Comparison of ENCODE assay signal across 19 mouse cellular contexts in the genomic region with DNA sequence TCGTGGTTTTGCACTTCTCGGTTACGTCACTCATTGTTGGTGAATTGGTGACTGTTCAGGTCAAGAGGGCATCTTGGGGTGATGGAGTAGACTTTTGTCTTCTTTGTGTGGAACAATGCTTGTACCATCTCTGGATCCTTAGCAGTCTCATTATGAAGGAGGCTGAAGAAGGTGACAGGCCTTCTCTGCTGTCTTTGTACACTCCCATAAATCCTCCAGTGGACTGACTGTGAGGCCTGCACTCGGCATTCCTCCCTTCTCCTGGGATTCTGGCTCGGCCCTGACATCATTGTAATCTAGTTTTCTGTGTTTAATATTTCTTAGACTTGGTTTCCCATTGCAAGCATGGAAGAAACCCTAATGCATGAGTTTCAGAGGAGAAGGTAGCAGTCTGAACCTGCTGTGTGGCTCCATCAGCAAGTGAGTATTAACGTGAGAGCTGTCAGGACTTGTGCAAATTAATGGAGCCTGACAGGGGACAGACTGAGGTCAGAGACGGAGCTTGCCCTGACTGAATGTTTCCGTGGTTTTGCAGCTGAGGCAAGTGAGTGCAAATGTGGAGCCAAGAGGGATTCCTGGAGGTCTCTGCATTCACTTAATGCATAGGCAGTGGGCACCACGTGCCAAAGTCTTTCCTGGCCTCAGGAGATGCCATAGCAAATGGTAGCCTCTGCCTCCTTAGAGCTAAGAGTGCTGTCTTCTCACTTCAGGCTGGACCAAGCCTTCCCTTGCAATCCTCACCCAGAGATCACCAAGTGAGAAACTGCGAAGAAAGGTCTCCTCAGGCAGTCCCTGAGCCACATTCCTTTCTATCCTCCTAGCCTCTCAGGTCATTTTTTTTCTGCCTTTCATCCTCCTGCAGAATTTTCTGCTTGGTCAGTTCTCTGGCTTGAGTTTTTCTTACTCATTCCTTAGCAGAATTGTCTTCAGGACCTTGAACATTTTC.
DNase-seq lines count a peak whose midpoint lies in the region; ATAC-seq and TF ChIP-seq lines count a peak whose summit lies in the region.
"Had no signal": no experiment of that assay in that cellular context is flagged by ENCODE, and none has a peak within 500 bp of the region (broad histone marks: within the 10 kb centered on the region; RNA-seq: fewer than 3 reads in every experiment).

No protein-coding gene starts in this region.

- no peak overlapping the region for H3K4me3 ChIP-seq in heart, adult 2 months
- no peak overlapping the region for H3K4me3 ChIP-seq in neural tube, embryonic 13.5 days
- no peak overlapping the region for H3K4me3 ChIP-seq in neural tube, embryonic 15.5 days (replicated peaks)
- H3K4me3 ChIP-seq in liver, postnatal 0 days (ENCODE audit: low read depth, low read length) = no peak overlapping the region
- H3K4me3 ChIP-seq: embryonic facial prominence, embryonic 13.5 days; midbrain, embryonic 15.5 days; neural tube, embryonic 12.5 days had no signal

- peak; percentile 66 for DNase-seq in heart, adult 11 months
- no peak for DNase-seq in heart, adult 2 months
- no peak for DNase-seq in neural tube, embryonic 10.5 days (ENCODE audit: extremely low spot score, low spot score)
- DNase-seq in kidney, postnatal 14 days = peak; percentile 20
- DNase-seq in left cerebral cortex, postnatal 36 days (ENCODE audit: low spot score in 2 of 2) = no peak
- DNase-seq in liver, postnatal 0 days = no peak
- DNase-seq: cerebellum, postnatal 25 days; forebrain, postnatal 0 days; gastrocnemius, postnatal 10 days; lung, embryonic 14.5 days; retina, postnatal 1 day; thymus, adult 2 months had no signal

- H3K27me3 ChIP-seq in heart, adult 2 months (ENCODE audit: control insufficient read depth, insufficient read depth, low read length) = no peaks in the 10 kb centered on the region
- H3K27me3 ChIP-seq in neural tube, embryonic 13.5 days = no peaks in the 10 kb centered on the region
- H3K27me3 ChIP-seq in neural tube, embryonic 15.5 days (replicated peaks) = no peaks in the 10 kb centered on the region
- H3K27me3 ChIP-seq in liver, postnatal 0 days (ENCODE audit: insufficient read depth, low read length) = no peaks in the 10 kb centered on the region
- H3K27me3 ChIP-seq: embryonic facial prominence, embryonic 13.5 days; midbrain, embryonic 15.5 days; neural tube, embryonic 12.5 days had no signal

- TF ChIP-seq POLR2A in heart, adult 2 months (IDR thresholded peaks at IDR 0.05; ENCODE audit: insufficient read depth, low read depth, low read length) = no peak

- intact Hi-C loops in heart, adult 2 months (cut with DNase I) = no loop called here
- intact Hi-C loops in left cerebral cortex, postnatal 36 days (cut with DNase I) = no loop called here

- no peak overlapping the region for H3K9ac ChIP-seq in heart, adult 2 months (ENCODE audit: low read depth, low read length)
- H3K9ac ChIP-seq in neural tube, embryonic 13.5 days = no peak overlapping the region
- H3K9ac ChIP-seq in neural tube, embryonic 15.5 days (replicated peaks) = no peak overlapping the region
- no peak overlapping the region for H3K9ac ChIP-seq in liver, postnatal 0 days (replicated peaks)
- H3K9ac ChIP-seq: embryonic facial prominence, embryonic 13.5 days; forebrain, postnatal 0 days; lung, embryonic 14.5 days; midbrain, embryonic 15.5 days; neural tube, embryonic 12.5 days had no signal

- TF ChIP-seq EP300 in heart, adult 2 months (IDR thresholded peaks at IDR 0.05; ENCODE audit: insufficient read depth, low read depth, low read length) = no peak
- TF ChIP-seq EP300 in liver, postnatal 0 days (IDR thresholded peaks at IDR 0.05; ENCODE audit: low read depth) = no peak

- H3K79me2 ChIP-seq in heart, adult 2 months (replicated peaks; ENCODE audit: control insufficient read depth, insufficient read depth, low read length) = no peaks in the 10 kb centered on the region

- H3K9me3 ChIP-seq in neural tube, embryonic 13.5 days = no peaks in the 10 kb centered on the region
- H3K9me3 ChIP-seq in neural tube, embryonic 15.5 days (replicated peaks) = no peaks in the 10 kb centered on the region
- no peaks in the 10 kb centered on the region for H3K9me3 ChIP-seq in liver, postnatal 0 days (ENCODE audit: low read length)
- H3K9me3 ChIP-seq: embryonic facial prominence, embryonic 13.5 days; midbrain, embryonic 15.5 days; neural tube, embryonic 12.5 days had no signal

- no peak for TF ChIP-seq CTCF in heart, adult 2 months (IDR thresholded peaks at IDR 0.05)
- no peak for TF ChIP-seq CTCF in liver, postnatal 0 days (IDR thresholded peaks at IDR 0.05; ENCODE audit: low read depth)

- H3K27ac ChIP-seq in heart, adult 2 months = no peak overlapping the region
- peak overlapping the region; percentile 49; the same call in 1 of the 2 replicates for H3K27ac ChIP-seq in neural tube, embryonic 13.5 days (replicated peaks)
- H3K27ac ChIP-seq in neural tube, embryonic 15.5 days (replicated peaks) = peak overlapping the region; percentile 18; the same call in 1 of the 2 replicates
- no peak overlapping the region for H3K27ac ChIP-seq in liver, postnatal 0 days (ENCODE audit: low read depth)
- H3K27ac ChIP-seq: embryonic facial prominence, embryonic 13.5 days; macrophage; midbrain, embryonic 15.5 days; neural tube, embryonic 12.5 days had no signal

- 70% methylated on average over 10 of the region's 10 CpGs for WGBS in heart, adult 2 months
- WGBS in neural tube, embryonic 13.5 days = 24% methylated on average over 10 of the region's 10 CpGs
- WGBS in neural tube, embryonic 15.5 days = 30% methylated on average over 10 of the region's 10 CpGs
- 57% methylated on average over 10 of the region's 10 CpGs for WGBS in liver, postnatal 0 days (ENCODE audit: insufficient replicate concordance)

- H3K36me3 ChIP-seq in heart, adult 2 months (ENCODE audit: control insufficient read depth, insufficient read depth, low read length) = no peaks in the 10 kb centered on the region
- H3K36me3 ChIP-seq in neural tube, embryonic 13.5 days = no peaks in the 10 kb centered on the region
- no peaks in the 10 kb centered on the region for H3K36me3 ChIP-seq in neural tube, embryonic 15.5 days
- no peaks in the 10 kb centered on the region for H3K36me3 ChIP-seq in liver, postnatal 0 days (replicated peaks; ENCODE audit: insufficient read depth, low read length)
- H3K36me3 ChIP-seq: embryonic facial prominence, embryonic 13.5 days; midbrain, embryonic 15.5 days; neural tube, embryonic 12.5 days had no signal

- H3K4me2 ChIP-seq in neural tube, embryonic 13.5 days = no peak overlapping the region
- H3K4me2 ChIP-seq in neural tube, embryonic 15.5 days = no peak overlapping the region
- H3K4me2 ChIP-seq in liver, postnatal 0 days (ENCODE audit: low read depth, low read length) = no peak overlapping the region
- H3K4me2 ChIP-seq: embryonic facial prominence, embryonic 13.5 days; heart, embryonic 11.5 days; lung, embryonic 14.5 days; midbrain, embryonic 15.5 days; neural tube, embryonic 12.5 days had no signal

- no peaks in the 10 kb centered on the region for H3K4me1 ChIP-seq in heart, adult 2 months (ENCODE audit: control insufficient read depth, insufficient read depth, low read length)
- peaks cover 37% of the 10 kb centered on the region for H3K4me1 ChIP-seq in neural tube, embryonic 13.5 days (replicated peaks)
- peaks cover 28% of the 10 kb centered on the region; the same call in 1 of the 2 replicates for H3K4me1 ChIP-seq in neural tube, embryonic 15.5 days
- no peaks in the 10 kb centered on the region for H3K4me1 ChIP-seq in liver, postnatal 0 days (ENCODE audit: insufficient read depth)

- no peak for ATAC-seq in neural tube, embryonic 13.5 days (ENCODE audit: low read depth)
- no peak for ATAC-seq in neural tube, embryonic 15.5 days (ENCODE audit: low FRiP score)
- no peak for ATAC-seq in liver, postnatal 0 days
- ATAC-seq: forebrain, postnatal 0 days; midbrain, embryonic 15.5 days had no signal

Comparison
In these comparisons a context has a peak if more than half of its experiments do, and no peak if none do; other contexts are left out.
1. DNase-seq: peak in heart, adult 11 months (single experiment) and kidney, postnatal 14 days (single experiment); none in heart, adult 2 months (0 of 2), neural tube, embryonic 10.5 days (single experiment), left cerebral cortex, postnatal 36 days (0 of 2) and liver, postnatal 0 days (single experiment).
2. H3K27ac ChIP-seq: peak in neural tube, embryonic 13.5 days (single experiment) and neural tube, embryonic 15.5 days (single experiment); none in heart, adult 2 months (single experiment) and liver, postnatal 0 days (single experiment).